Mouse (Mus musculus) CH12.LX (cell line): ENCODE measurements around the gene Rpl13a. TPM values are rescaled to one million over a fixed set of nuclear protein-coding genes. Genes with fewer than 3 reads are reported as not detected.

ENCODE experiments used
- DNase-seq: peaks from one replicate; pipeline ENCODE4 v3.0.0-alpha.2; 2013; ENCODE audit errors: extremely low read depth
- H3K27ac ChIP-seq: 2 replicates; pipeline ENCODE4 v1.5.1; 2012; ENCODE audit warnings: low read depth, mild to moderate bottlenecking, control low read depth, moderate library complexity; ENCODE audit not compliant: insufficient read depth
- H3K27me3 ChIP-seq: replicated peaks from 2 replicates; pipeline ENCODE3; 2012; ENCODE audit warnings: inconsistent platforms
- H3K36me3 ChIP-seq, 2 experiments: replicated peaks in 1 of 2; 2 replicates each; pipeline versions ENCODE3 to v1.6.1; 2012; ENCODE audit warnings: inconsistent platforms in 1 of 2, low read length in 1 of 2, mild to moderate bottlenecking in 1 of 2, mixed read lengths in 1 of 2, moderate library complexity in 1 of 2; ENCODE audit not compliant: control insufficient read depth in 1 of 2, insufficient read depth in 1 of 2
- H3K4me1 ChIP-seq, 2 experiments: 2 replicates each; pipeline ENCODE4 v1.6.1; 2012; ENCODE audit warnings: inconsistent platforms in 1 of 2, moderate library complexity in 1 of 2; ENCODE audit not compliant: insufficient read depth in 2 of 2, control insufficient read depth in 1 of 2
- H3K4me2 ChIP-seq: 2 replicates; pipeline ENCODE4 v1.6.1; 2012; ENCODE audit warnings: low read depth, mild to moderate bottlenecking, control low read depth; ENCODE audit not compliant: poor library complexity, insufficient read depth, severe bottlenecking
- H3K4me3 ChIP-seq, 3 experiments: fragments of 150-350 bp in 1 of 3; sonication (generic) in 1 of 3; replicated peaks in 1 of 3; 2 replicates each; pipeline versions ENCODE3 to v1.5.1; 2011 to 2012; ENCODE audit warnings: low read depth in 2 of 3, low read length in 2 of 3, mild to moderate bottlenecking in 2 of 3, moderate library complexity in 2 of 3, control low read depth in 1 of 3, improper control_type of control experiment in 1 of 3, inconsistent platforms in 1 of 3, mixed read lengths in 1 of 3; ENCODE audit not compliant: poor library complexity in 1 of 3
- H3K79me2 ChIP-seq: replicated peaks from 2 replicates; pipeline ENCODE4 v1.6.1; 2012; ENCODE audit warnings: mild to moderate bottlenecking, moderate library complexity; ENCODE audit not compliant: control insufficient read depth, poor library complexity, insufficient read depth, severe bottlenecking; ENCODE audit errors: extremely low read depth
- H3K9ac ChIP-seq: 2 replicates; pipeline ENCODE4 v1.6.1; 2012; ENCODE audit warnings: low read depth, mild to moderate bottlenecking, control low read depth, moderate library complexity; ENCODE audit not compliant: insufficient read depth
- H3K9me3 ChIP-seq: replicated peaks from 2 replicates; pipeline ENCODE3; 2012; ENCODE audit warnings: low read length, inconsistent platforms, mixed read lengths
- BHLHE40 ChIP-seq: IDR thresholded peaks from 2 replicates; pipeline ENCODE4 v1.6.1; 2011; ENCODE audit warnings: mild to moderate bottlenecking, low read depth, low read length, improper control_type of control experiment
- CHD2 ChIP-seq: IDR thresholded peaks from 2 replicates; pipeline ENCODE4 v1.6.1; 2011; ENCODE audit warnings: low read length, improper control_type of control experiment
- CTCF ChIP-seq, 2 experiments: IDR thresholded peaks in 1 of 2; conservative IDR thresholded peaks in 1 of 2; 2 replicates each; pipeline ENCODE4 v1.5.1; 2011 to 2012; ENCODE audit warnings: low read depth in 2 of 2, low read length in 2 of 2, improper control_type of control experiment in 1 of 2, inconsistent platforms in 1 of 2, mild to moderate bottlenecking in 1 of 2, moderate library complexity in 1 of 2
- ELF1 ChIP-seq: IDR thresholded peaks from 2 replicates; pipeline ENCODE4 v1.6.1; 2014; ENCODE audit warnings: low read depth, mild to moderate bottlenecking, inconsistent platforms, low read length, improper control_type of control experiment
- EP300 ChIP-seq: IDR thresholded peaks from 2 replicates; pipeline ENCODE4 v1.6.1; 2011; ENCODE audit warnings: low read length, improper control_type of control experiment
- GABPA ChIP-seq: IDR thresholded peaks from 2 replicates; pipeline ENCODE4 v1.6.1; 2012; ENCODE audit warnings: low read depth, low read length, improper control_type of control experiment, inconsistent platforms; ENCODE audit not compliant: insufficient replicate concordance
- HCFC1 ChIP-seq: IDR thresholded peaks from 2 replicates; pipeline ENCODE4 v1.6.1; 2012; ENCODE audit warnings: low read depth, mild to moderate bottlenecking, inconsistent platforms, low read length, improper control_type of control experiment
- JUND ChIP-seq: conservative IDR thresholded peaks from 2 replicates; pipeline ENCODE4 v1.6.1; 2011; ENCODE audit warnings: low read depth, low read length, improper control_type of control experiment
- MAX ChIP-seq: IDR thresholded peaks from 2 replicates; pipeline ENCODE4 v1.6.1; 2011; ENCODE audit warnings: low read length, improper control_type of control experiment
- MAZ ChIP-seq: IDR thresholded peaks from 2 replicates; pipeline ENCODE4 v1.6.1; 2012; ENCODE audit warnings: low read depth, mild to moderate bottlenecking, inconsistent platforms, low read length, improper control_type of control experiment, moderate library complexity
- MXI1 ChIP-seq: IDR thresholded peaks from 2 replicates; pipeline ENCODE4 v1.6.1; 2011; ENCODE audit warnings: mild to moderate bottlenecking, low read depth, low read length, improper control_type of control experiment
- NELFE ChIP-seq: IDR thresholded peaks from 2 replicates; pipeline ENCODE4 v1.6.1; 2011; ENCODE audit warnings: low read depth, low read length, improper control_type of control experiment
- RCOR1 ChIP-seq: conservative IDR thresholded peaks from 2 replicates; pipeline ENCODE4 v1.6.1; 2012; ENCODE audit warnings: low read depth, mild to moderate bottlenecking, inconsistent platforms, low read length, improper control_type of control experiment
- SIN3A ChIP-seq: IDR thresholded peaks from 2 replicates; pipeline ENCODE4 v1.6.1; 2012; ENCODE audit warnings: low read length, improper control_type of control experiment, inconsistent platforms
- TBP ChIP-seq: conservative IDR thresholded peaks from 2 replicates; pipeline ENCODE4 v1.6.1; 2011; ENCODE audit warnings: low read depth, low read length, improper control_type of control experiment
- TCF12 ChIP-seq: IDR thresholded peaks from 2 replicates; pipeline ENCODE4 v1.6.1; 2014; ENCODE audit warnings: low read depth, mild to moderate bottlenecking, inconsistent platforms, low read length, improper control_type of control experiment
- UBTF ChIP-seq: IDR thresholded peaks from 2 replicates; pipeline ENCODE4 v1.6.1; 2012; ENCODE audit warnings: low read depth, mild to moderate bottlenecking, inconsistent platforms, low read length, improper control_type of control experiment, moderate library complexity
- USF1 ChIP-seq: IDR thresholded peaks from 2 replicates; pipeline ENCODE4 v1.6.1; 2014; ENCODE audit warnings: low read depth, mild to moderate bottlenecking, inconsistent platforms, low read length, improper control_type of control experiment
- USF2 ChIP-seq: conservative IDR thresholded peaks from 2 replicates; pipeline ENCODE4 v1.6.1; 2011; ENCODE audit warnings: low read depth, low read length, improper control_type of control experiment
- ZC3H11A ChIP-seq: IDR thresholded peaks from 2 replicates; pipeline ENCODE4 v1.6.1; 2012; ENCODE audit warnings: low read depth, mild to moderate bottlenecking, inconsistent platforms, low read length, improper control_type of control experiment
- ZKSCAN1 ChIP-seq: IDR thresholded peaks from 2 replicates; pipeline ENCODE4 v1.6.1; 2012; ENCODE audit warnings: low read depth, inconsistent platforms, low read length, improper control_type of control experiment, borderline replicate concordance
- ZNF384 ChIP-seq: IDR thresholded peaks from 2 replicates; pipeline ENCODE4 v1.6.1; 2012; ENCODE audit warnings: low read depth, low read length, improper control_type of control experiment, inconsistent platforms
- dilution Hi-C: fragments of 300-500 bp; cut with MboI; formaldehyde crosslinking; loops from 2 replicates; pipeline ENCODE4 v1.14.3; 2020; ENCODE audit warnings: low sequenced_read_pairs; ENCODE audit not compliant: extremely low pct_unique_long_range_greater_than_20kb, extremely low pct_ligation_motif_present
- in situ Hi-C: fragments of 300-500 bp; cut with MboI; formaldehyde crosslinking; loops from 3 replicates; pipeline ENCODE4 v1.14.3; 2019; ENCODE audit warnings: low sequenced_read_pairs, low pct_ligation_motif_present, low pct_unique_long_range_greater_than_20kb, mixed read lengths
- polyA plus RNA-seq: library from polyadenylated mRNA; unstranded; fragments of >175 nt; gene quantifications from 2 replicates; pipeline ENCODE4 v1.2.1, GENCODE M21; 2012; ENCODE audit warnings: low read depth; ENCODE audit not compliant: insufficient read length
- total RNA-seq, 2 experiments: library from RNA; depleted of rRNA; stranded (reverse); fragments of 300-350 nt in 1 of 2; fragments of >200 nt in 1 of 2; gene quantifications; 2 replicates each; pipeline ENCODE4 v1.2.3; 2012 to 2014

Rpl13a gene
- total and polyA plus RNA-seq, 3 experiments, result 2,822 to 5,043 (median 4,154) TPM

- no peak overlapping the region for H3K4me2 ChIP-seq
- no peaks in the 10 kb centered on the region for H3K9me3 ChIP-seq
- H3K79me2 ChIP-seq, result no peaks in the 10 kb centered on the region
- H3K36me3 ChIP-seq, result no peaks in the 10 kb centered on the region
- in situ Hi-C loops, result no loop called here
- no peak overlapping the region for H3K4me3 ChIP-seq
- TF ChIP-seq EP300 (no peak), ZNF384 (no peak), TBP (no peak), RCOR1 (no peak), GABPA (no peak), ZC3H11A (no peak), MAX (no peak), HCFC1 (no peak), TCF12 (no peak), MAZ (no peak), CTCF (conservative IDR thresholded peaks at IDR 0.05 in 1 of 2, IDR thresholded peaks at IDR 0.05 in 1 of 2; ENCODE audit: low read depth in 2 of 2, low read length in 2 of 2) (no peak), USF2 (no peak), BHLHE40 (no peak)
- TF ChIP-seq, all 38 proteins: peak for 0
- DNase-seq, result no peak
- Histone ChIP-seq H3K4me1 (no peaks in the 10 kb centered on the region; a peak in 1 of 4 replicates), H3K27ac (no peak overlapping the region), H3K27me3 (no peaks in the 10 kb centered on the region), H3K9ac (no peak overlapping the region)
- dilution Hi-C loops, result no loop called here
These were observed 22.1 kb downstream of the Rpl13a start for GRCm38 (mm10) chr7:45106441-45106840.

- no peak overlapping the region for H3K4me3 ChIP-seq
- H3K27me3 ChIP-seq, result no peaks in the 10 kb centered on the region
- no peaks in the 10 kb centered on the region for H3K79me2 ChIP-seq
- DNase-seq, result no peak
- no peak overlapping the region for H3K4me2 ChIP-seq
- in situ Hi-C loops, result no loop called here
- no peaks in the 10 kb centered on the region; a peak in 1 of 4 replicates for H3K4me1 ChIP-seq
- no peak overlapping the region for H3K9ac ChIP-seq
- H3K27ac ChIP-seq, result no peak overlapping the region
- H3K9me3 ChIP-seq, result no peaks in the 10 kb centered on the region
- H3K36me3 ChIP-seq, result no peaks in the 10 kb centered on the region
- dilution Hi-C loops, result no loop called here
- no peak for TF ChIP-seq NELFE
- TF ChIP-seq ELF1, result no peak
These were observed 23.1 kb downstream of the Rpl13a start for GRCm38 (mm10) chr7:45105491-45105890.

- Histone ChIP-seq H3K36me3 (no peaks in the 10 kb centered on the region), H3K9ac (no peak overlapping the region), H3K4me1 (no peaks in the 10 kb centered on the region; a peak in 1 of 4 replicates), H3K27ac (no peak overlapping the region), H3K4me2 (no peak overlapping the region), H3K9me3 (no peaks in the 10 kb centered on the region), H3K79me2 (no peaks in the 10 kb centered on the region), H3K27me3 (no peaks in the 10 kb centered on the region), H3K4me3 (no peak overlapping the region)
- dilution Hi-C loops (no loop called here), in situ Hi-C loops (no loop called here)
- DNase-seq, result no peak
- TF ChIP-seq TCF12 (no peak), CHD2 (no peak), UBTF (no peak), MAZ (no peak), ZKSCAN1 (no peak), RCOR1 (no peak), MXI1 (no peak), USF1 (no peak), BHLHE40 (no peak), JUND (no peak), SIN3A (no peak)
These were observed 23.6 kb downstream of the Rpl13a start for GRCm38 (mm10) chr7:45104941-45105340.
